Mouse (Mus musculus): ENCODE results near the gene Relt. TPM values are rescaled to one million over a fixed set of nuclear protein-coding genes. Genes with fewer than 3 reads are reported as not detected.

Relt gene
- polyA plus RNA-seq, 1 experiment from 2014 or later = 4.4 TPM

- WGBS = 71% methylated on average over 5 of the region's 5 CpGs
- H3K27ac ChIP-seq = no peak overlapping the region
- no peak for ATAC-seq (ENCODE audit: insufficient number of reproducible peaks, low FRiP score, low TSS enrichment, low read depth)
These were observed 8.6 kb upstream of the Relt start for GRCm38 (mm10) chr7:100871892-100872291.

GRCm38 (mm10) chr7:100871355-100871754, 8.1 kb upstream of the Relt start:
- peaks cover 58% of the 10 kb centered on the region for H3K36me3 ChIP-seq

More at GRCm38 (mm10) chr7:100871892-100872291, 8.6 kb upstream of the Relt start:
- Histone ChIP-seq H3K36me3 (peaks cover 64% of the 10 kb centered on the region), H3K27me3 (no peaks in the 10 kb centered on the region), H3K9ac (no peak overlapping the region), H3K4me1 (peaks cover 3% of the 10 kb centered on the region; the same call in 1 of the 2 replicates), H3K4me3 (no peak overlapping the region), H3K4me2 (no peak overlapping the region), H3K9me3 (no peaks in the 10 kb centered on the region)

GRCm38 (mm10) chr7:100869877-100870629, 6.8 kb upstream of the Relt start:
- Histone ChIP-seq H3K4me1 (peaks cover 3% of the 10 kb centered on the region; the same call in 1 of the 2 replicates), H3K9ac (no peak overlapping the region), H3K4me3 (no peak overlapping the region), H3K4me2 (no peak overlapping the region), H3K27ac (no peak overlapping the region), H3K27me3 (no peaks in the 10 kb centered on the region), H3K9me3 (no peaks in the 10 kb centered on the region), H3K36me3 (peaks cover 46% of the 10 kb centered on the region)
- ATAC-seq (ENCODE audit: insufficient number of reproducible peaks, low FRiP score, low TSS enrichment, low read depth) = no peak
- 74% methylated on average over 8 of the region's 8 CpGs for WGBS

More at GRCm38 (mm10) chr7:100871355-100871754, 8.1 kb upstream of the Relt start:
- Histone ChIP-seq H3K9me3 (no peaks in the 10 kb centered on the region), H3K27ac (no peak overlapping the region), H3K9ac (no peak overlapping the region), H3K4me3 (no peak overlapping the region), H3K4me2 (no peak overlapping the region), H3K27me3 (no peaks in the 10 kb centered on the region), H3K4me1 (peaks cover 3% of the 10 kb centered on the region; the same call in 1 of the 2 replicates)
- ATAC-seq (ENCODE audit: insufficient number of reproducible peaks, low FRiP score, low TSS enrichment, low read depth) = no peak
- 84% methylated on average over 4 of the region's 4 CpGs for WGBS

GRCm38 (mm10) chr7:100868551-100868950, 5.3 kb upstream of the Relt start:
- Histone ChIP-seq H3K9me3 (no peaks in the 10 kb centered on the region), H3K27me3 (no peaks in the 10 kb centered on the region), H3K27ac (0 out of 2 replicates have a peak overlapping the region, but pooled peaks have one; percentile 43), H3K9ac (no peak overlapping the region), H3K4me2 (no peak overlapping the region), H3K36me3 (peaks cover 32% of the 10 kb centered on the region), H3K4me1 (peaks cover 3% of the 10 kb centered on the region; the same call in 1 of the 2 replicates), H3K4me3 (no peak overlapping the region)
- WGBS = 78% methylated on average over 4 of the region's 4 CpGs
- no peak for ATAC-seq (ENCODE audit: insufficient number of reproducible peaks, low FRiP score, low TSS enrichment, low read depth)

GRCm38 (mm10) chr7:100867561-100867960, 4.3 kb upstream of the Relt start:
- Histone ChIP-seq H3K27ac (no peak overlapping the region), H3K4me1 (peaks cover 9% of the 10 kb centered on the region), H3K9ac (no peak overlapping the region), H3K9me3 (no peaks in the 10 kb centered on the region), H3K36me3 (peaks cover 22% of the 10 kb centered on the region), H3K27me3 (no peaks in the 10 kb centered on the region), H3K4me2 (no peak overlapping the region), H3K4me3 (no peak overlapping the region)
- 42% methylated on average over 2 of the region's 2 CpGs for whole genome bisulfite sequencing
- ATAC-seq (ENCODE audit: insufficient number of reproducible peaks, low FRiP score, low TSS enrichment, low read depth) = no peak

GRCm38 (mm10) chr7:100866675-100867074, 3.4 kb upstream of the Relt start:
- Histone ChIP-seq H3K4me1 (peaks cover 17% of the 10 kb centered on the region), H3K27me3 (no peaks in the 10 kb centered on the region), H3K4me2 (no peak overlapping the region), H3K4me3 (no peak overlapping the region), H3K27ac (no peak overlapping the region), H3K9ac (no peak overlapping the region), H3K9me3 (no peaks in the 10 kb centered on the region), H3K36me3 (peaks cover 13% of the 10 kb centered on the region)
- 6% methylated on average over 3 of the region's 3 CpGs for WGBS
- ATAC-seq (ENCODE audit: insufficient number of reproducible peaks, low FRiP score, low TSS enrichment, low read depth) = no peak

GRCm38 (mm10) chr7:100862353-100862752, 893 bp downstream of the Relt start:
- peaks cover 22% of the 10 kb centered on the region for H3K4me1 ChIP-seq
- no peaks in the 10 kb centered on the region for H3K36me3 ChIP-seq
- ATAC-seq (ENCODE audit: insufficient number of reproducible peaks, low FRiP score, low TSS enrichment, low read depth) = no peak; the same call in 1 of the 2 replicates
- H3K27ac ChIP-seq = peak overlapping the region; percentile 82; the same call in 1 of the 2 replicates
- no peaks in the 10 kb centered on the region for H3K9me3 ChIP-seq
- H3K9ac ChIP-seq = peak overlapping the region; percentile 79; the same call in 1 of the 2 replicates
- H3K27me3 ChIP-seq = no peaks in the 10 kb centered on the region
- peak overlapping the region; percentile 75 for H3K4me3 ChIP-seq
- WGBS = 11% methylated on average over 4 of the region's 4 CpGs
- peak overlapping the region; percentile 98 for H3K4me2 ChIP-seq

- H3K4me2 ChIP-seq = no peak overlapping the region
- no peak for ATAC-seq (ENCODE audit: insufficient number of reproducible peaks, low FRiP score, low TSS enrichment, low read depth)
- no peaks in the 10 kb centered on the region for H3K27me3 ChIP-seq
- WGBS = 90% methylated on average over 5 of the region's 5 CpGs
- H3K36me3 ChIP-seq = no peaks in the 10 kb centered on the region
- H3K4me3 ChIP-seq = no peak overlapping the region
- no peaks in the 10 kb centered on the region for H3K9me3 ChIP-seq
- H3K27ac ChIP-seq = no peak overlapping the region
- H3K9ac ChIP-seq = no peak overlapping the region
- peaks cover 28% of the 10 kb centered on the region for H3K4me1 ChIP-seq
These were observed 2.0 kb downstream of the Relt start for GRCm38 (mm10) chr7:100861209-100861608.

GRCm38 (mm10) chr7:100860450-100860849, 2.8 kb downstream of the Relt start:
- no peaks in the 10 kb centered on the region for H3K27me3 ChIP-seq
- H3K9me3 ChIP-seq = no peaks in the 10 kb centered on the region
- no peaks in the 10 kb centered on the region for H3K36me3 ChIP-seq
- 72% methylated on average over 3 of the region's 3 CpGs for WGBS
- H3K9ac ChIP-seq = no peak overlapping the region
- H3K4me1 ChIP-seq = peaks cover 36% of the 10 kb centered on the region
- no peak overlapping the region for H3K4me2 ChIP-seq
- ATAC-seq (ENCODE audit: insufficient number of reproducible peaks, low FRiP score, low TSS enrichment, low read depth) = no peak
- no peak overlapping the region for H3K27ac ChIP-seq
- H3K4me3 ChIP-seq = no peak overlapping the region

GRCm38 (mm10) chr7:100855795-100856573, 7.3 kb downstream of the Relt start:
- H3K4me2 ChIP-seq = no peak overlapping the region
- no peaks in the 10 kb centered on the region for H3K9me3 ChIP-seq
- H3K36me3 ChIP-seq = no peaks in the 10 kb centered on the region
- 46% methylated on average over 5 of the region's 5 CpGs for WGBS
- no peak overlapping the region for H3K4me3 ChIP-seq
- H3K9ac ChIP-seq = no peak overlapping the region
- ATAC-seq (ENCODE audit: insufficient number of reproducible peaks, low FRiP score, low TSS enrichment, low read depth) = no peak
- 0 out of 2 replicates have a peak overlapping the region, but pooled peaks have one; percentile 39 for H3K27ac ChIP-seq
- no peaks in the 10 kb centered on the region for H3K27me3 ChIP-seq
- peaks cover 52% of the 10 kb centered on the region for H3K4me1 ChIP-seq

GRCm38 (mm10) chr7:100855300-100855699, 7.9 kb downstream of the Relt start:
- no peak for ATAC-seq (ENCODE audit: insufficient number of reproducible peaks, low FRiP score, low TSS enrichment, low read depth)
- Histone ChIP-seq H3K36me3 (no peaks in the 10 kb centered on the region), H3K9ac (no peak overlapping the region), H3K4me2 (no peak overlapping the region), H3K4me3 (no peak overlapping the region), H3K27ac (0 out of 2 replicates have a peak overlapping the region, but pooled peaks have one; percentile 39), H3K4me1 (peaks cover 52% of the 10 kb centered on the region), H3K27me3 (no peaks in the 10 kb centered on the region), H3K9me3 (no peaks in the 10 kb centered on the region)
- WGBS = 44% methylated on average over 4 of the region's 4 CpGs

GRCm38 (mm10) chr7:100854861-100855260, 8.4 kb downstream of the Relt start:
- H3K27ac ChIP-seq = no peak overlapping the region
- H3K4me3 ChIP-seq = no peak overlapping the region
- no peak overlapping the region for H3K4me2 ChIP-seq
- no peak for ATAC-seq (ENCODE audit: insufficient number of reproducible peaks, low FRiP score, low TSS enrichment, low read depth)
- 50% methylated on average over 5 of the region's 5 CpGs for WGBS
- no peaks in the 10 kb centered on the region for H3K27me3 ChIP-seq
- peaks cover 52% of the 10 kb centered on the region for H3K4me1 ChIP-seq
- H3K9ac ChIP-seq = no peak overlapping the region
- no peaks in the 10 kb centered on the region for H3K9me3 ChIP-seq
- no peaks in the 10 kb centered on the region for H3K36me3 ChIP-seq

Data from limb, embryonic 15.5 days (tissue).